Mouse (Mus musculus): ENCODE data around the gene Trabd2b. TPM values are rescaled to one million over a fixed set of nuclear protein-coding genes. Genes with fewer than 3 reads are reported as not detected.

Trabd2b gene
- total RNA-seq, 1 experiment = 0.31 TPM

GRCm38 (mm10) chr4:114578153-114578950, 171.8 kb downstream of the Trabd2b start:
- H3K4me3 ChIP-seq (ENCODE audit: insufficient read depth in 1 of 2, low read depth in 1 of 2, low read length in 2 of 2, poor library complexity in 1 of 2, severe bottlenecking in 1 of 2) = no peak overlapping the region
- H3K9ac ChIP-seq (ENCODE audit: insufficient read depth, low read depth, low read length, poor library complexity, severe bottlenecking) = no peak overlapping the region
- TF ChIP-seq HCFC1 (IDR thresholded peaks at IDR 0.05; ENCODE audit: borderline replicate concordance, insufficient read depth, low read length) = no peak
- no peak for TF ChIP-seq MAFK (IDR thresholded peaks at IDR 0.05; ENCODE audit: insufficient read depth, low read depth, low read length)
- no peak for TF ChIP-seq CHD2 (IDR thresholded peaks at IDR 0.05; ENCODE audit: low read depth, low read length)
- TF ChIP-seq ZC3H11A (IDR thresholded peaks at IDR 0.05; ENCODE audit: borderline replicate concordance, low read depth, low read length) = no peak
- no peak for TF ChIP-seq ZNF384 (IDR thresholded peaks at IDR 0.05; ENCODE audit: low read depth, low read length)
- in situ Hi-C loops (cut with MboI; ENCODE audit: low sequenced_read_pairs in 2 of 2, unreplicated experiment in 2 of 2) = no loop called here
- no peaks in the 10 kb centered on the region for H3K36me3 ChIP-seq (ENCODE audit: control insufficient read depth, insufficient read depth, low read length, poor library complexity, severe bottlenecking)
- DNase-seq (ENCODE audit: low read depth, low spot score) = no peak
- no peak overlapping the region for H3K27ac ChIP-seq (ENCODE audit: insufficient read depth, low read depth, low read length, poor library complexity, severe bottlenecking)
- no peaks in the 10 kb centered on the region for H3K9me3 ChIP-seq (ENCODE audit: control insufficient read depth, insufficient read depth, low read depth, low read length)
- peaks cover 0 to 5% of the 10 kb centered on the region in 2 experiments; a peak in 1 of 4 replicates for H3K4me1 ChIP-seq (ENCODE audit: control insufficient read depth in 2 of 2, insufficient read depth in 2 of 2, low read length in 2 of 2, poor library complexity in 1 of 2)

DNA sequence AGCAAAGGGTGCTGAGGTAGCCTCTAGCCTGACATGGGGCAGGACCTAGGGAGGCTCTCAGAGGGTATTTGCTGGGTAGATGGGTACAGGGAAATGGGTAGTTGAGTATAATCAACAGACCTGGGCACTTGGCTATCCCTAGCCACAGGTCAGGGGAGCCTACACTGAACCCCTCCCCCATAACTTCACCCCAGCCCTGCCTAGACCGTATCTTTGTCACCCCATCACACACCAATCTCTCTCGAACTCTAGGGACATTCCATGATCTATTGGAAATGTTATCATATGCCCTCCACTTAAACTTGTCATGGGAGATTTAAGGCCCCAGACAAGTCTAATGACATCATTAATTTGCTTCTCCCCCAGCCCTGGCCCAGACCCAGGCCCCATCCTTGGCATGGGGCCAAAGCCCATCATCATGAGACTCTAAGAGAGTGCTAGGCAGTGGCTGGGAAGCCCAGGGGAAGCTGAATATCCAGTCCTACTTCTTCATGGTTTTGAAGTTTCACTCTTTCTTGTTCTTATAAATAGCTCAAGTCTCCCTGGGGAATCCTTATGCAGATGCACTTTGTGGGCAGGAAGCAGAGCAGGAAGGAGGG, 177.1 kb downstream of the Trabd2b start:
- TF ChIP-seq CHD2 (IDR thresholded peaks at IDR 0.05; ENCODE audit: low read depth, low read length) = no peak
- TF ChIP-seq MAFK (IDR thresholded peaks at IDR 0.05; ENCODE audit: insufficient read depth, low read depth, low read length) = no peak
- TF ChIP-seq HCFC1 (IDR thresholded peaks at IDR 0.05; ENCODE audit: borderline replicate concordance, insufficient read depth, low read length) = no peak
- no peak for TF ChIP-seq ZC3H11A (IDR thresholded peaks at IDR 0.05; ENCODE audit: borderline replicate concordance, low read depth, low read length)
- no peak for TF ChIP-seq ZNF384 (IDR thresholded peaks at IDR 0.05; ENCODE audit: low read depth, low read length)
- Histone ChIP-seq H3K9ac (ENCODE audit: insufficient read depth, low read depth, low read length, poor library complexity, severe bottlenecking) (no peak overlapping the region), H3K27ac (ENCODE audit: insufficient read depth, low read depth, low read length, poor library complexity, severe bottlenecking) (no peak overlapping the region), H3K9me3 (ENCODE audit: control insufficient read depth, insufficient read depth, low read depth, low read length) (no peaks in the 10 kb centered on the region), H3K4me3 (ENCODE audit: insufficient read depth in 1 of 2, low read depth in 1 of 2, low read length in 2 of 2, poor library complexity in 1 of 2, severe bottlenecking in 1 of 2) (no peak overlapping the region), H3K36me3 (ENCODE audit: control insufficient read depth, insufficient read depth, low read length, poor library complexity, severe bottlenecking) (no peaks in the 10 kb centered on the region), H3K4me1 (ENCODE audit: control insufficient read depth in 2 of 2, insufficient read depth in 2 of 2, low read length in 2 of 2, poor library complexity in 1 of 2) (peaks cover 0 to 2% of the 10 kb centered on the region in 2 experiments; a peak in 1 of 4 replicates)
- in situ Hi-C loops (cut with MboI; ENCODE audit: low sequenced_read_pairs in 2 of 2, unreplicated experiment in 2 of 2) = no loop called here
- no peak for DNase-seq (ENCODE audit: low read depth, low spot score)

DNA sequence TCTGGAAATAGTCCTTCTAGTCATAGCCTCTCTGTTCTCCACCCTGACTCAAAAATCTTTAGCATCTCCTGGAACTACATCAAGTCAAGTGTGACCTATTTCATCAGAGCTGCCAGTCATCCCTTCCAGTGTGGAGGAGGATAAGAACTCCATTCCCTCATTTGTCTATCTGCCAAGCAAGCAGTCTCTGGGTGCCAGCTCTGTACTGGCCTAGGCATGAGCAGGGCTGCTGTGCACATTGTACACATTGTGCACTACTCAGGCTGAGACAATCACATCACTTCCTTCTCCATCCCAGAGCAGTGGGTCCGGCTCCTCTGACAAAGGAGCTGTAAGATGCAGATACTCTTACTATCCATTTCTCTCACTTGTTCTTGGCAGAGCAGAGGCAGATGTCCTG, 178.2 kb downstream of the Trabd2b start:
- Histone ChIP-seq H3K9ac (ENCODE audit: insufficient read depth, low read depth, low read length, poor library complexity, severe bottlenecking) (no peak overlapping the region), H3K36me3 (ENCODE audit: control insufficient read depth, insufficient read depth, low read length, poor library complexity, severe bottlenecking) (no peaks in the 10 kb centered on the region), H3K27ac (ENCODE audit: insufficient read depth, low read depth, low read length, poor library complexity, severe bottlenecking) (no peak overlapping the region), H3K4me1 (ENCODE audit: control insufficient read depth in 2 of 2, insufficient read depth in 2 of 2, low read length in 2 of 2, poor library complexity in 1 of 2) (no peaks in the 10 kb centered on the region), H3K9me3 (ENCODE audit: control insufficient read depth, insufficient read depth, low read depth, low read length) (no peaks in the 10 kb centered on the region), H3K4me3 (ENCODE audit: insufficient read depth in 1 of 2, low read depth in 1 of 2, low read length in 2 of 2, poor library complexity in 1 of 2, severe bottlenecking in 1 of 2) (no peak overlapping the region)
- no peak for DNase-seq (ENCODE audit: low read depth, low spot score)
- TF ChIP-seq ZNF384 (IDR thresholded peaks at IDR 0.05; ENCODE audit: low read depth, low read length) = no peak
- no peak for TF ChIP-seq ZC3H11A (IDR thresholded peaks at IDR 0.05; ENCODE audit: borderline replicate concordance, low read depth, low read length)
- in situ Hi-C loops (cut with MboI; ENCODE audit: low sequenced_read_pairs in 2 of 2, unreplicated experiment in 2 of 2) = no loop called here

- Histone ChIP-seq H3K9ac (ENCODE audit: insufficient read depth, low read depth, low read length, poor library complexity, severe bottlenecking) (no peak overlapping the region), H3K4me1 (ENCODE audit: control insufficient read depth in 2 of 2, insufficient read depth in 2 of 2, low read length in 2 of 2, poor library complexity in 1 of 2) (no peaks in the 10 kb centered on the region), H3K4me3 (ENCODE audit: insufficient read depth in 1 of 2, low read depth in 1 of 2, low read length in 2 of 2, poor library complexity in 1 of 2, severe bottlenecking in 1 of 2) (no peak overlapping the region), H3K9me3 (ENCODE audit: control insufficient read depth, insufficient read depth, low read depth, low read length) (no peaks in the 10 kb centered on the region), H3K36me3 (ENCODE audit: control insufficient read depth, insufficient read depth, low read length, poor library complexity, severe bottlenecking) (no peaks in the 10 kb centered on the region), H3K27ac (ENCODE audit: insufficient read depth, low read depth, low read length, poor library complexity, severe bottlenecking) (no peak overlapping the region)
- in situ Hi-C loops (cut with MboI; ENCODE audit: low sequenced_read_pairs in 2 of 2, unreplicated experiment in 2 of 2) = no loop called here
- DNase-seq (ENCODE audit: low read depth, low spot score) = no peak
- TF ChIP-seq ZNF384 (IDR thresholded peaks at IDR 0.05; ENCODE audit: low read depth, low read length) (no peak), ZC3H11A (IDR thresholded peaks at IDR 0.05; ENCODE audit: borderline replicate concordance, low read depth, low read length) (no peak), MAFK (IDR thresholded peaks at IDR 0.05; ENCODE audit: insufficient read depth, low read depth, low read length) (no peak)
Measured at GRCm38 (mm10) chr4:114593554-114594215, 187.2 kb downstream of the Trabd2b start.

Data from ES-E14 (cell line).